Mouse (Mus musculus): ENCODE measurements around the gene Nsun2. TPM values are rescaled to one million over a fixed set of nuclear protein-coding genes. Genes with fewer than 3 reads are reported as not detected.
"Not testable (repeated sequence)": the region's sequence is repeated elsewhere in the genome, so short reads cannot be mapped to it uniquely, and the experiment has no call there.

The Nsun2 gene
- total RNA-seq, 2 experiments from 2014 or later = 85.3 to 88.4 TPM

DNA sequence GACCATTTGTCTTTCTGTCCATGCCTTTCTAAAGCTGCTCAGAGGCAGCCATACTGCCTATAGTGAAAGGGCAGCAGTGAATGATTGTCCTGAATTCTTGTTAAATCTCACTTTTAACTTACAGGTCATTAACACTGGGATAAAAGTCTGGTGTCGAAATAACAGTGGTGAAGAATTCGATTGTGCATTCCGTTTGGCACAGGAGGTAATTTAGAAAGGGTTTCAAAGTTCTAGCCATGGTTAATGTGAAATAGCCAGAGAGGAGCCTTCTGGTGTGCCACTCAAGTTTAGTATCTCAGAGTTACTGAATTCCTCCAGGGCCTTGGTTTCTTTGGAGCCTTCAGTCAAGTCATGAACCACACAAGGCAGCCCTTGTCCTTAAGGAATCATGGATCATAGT lies 97.6 kb downstream of the Nsun2 start:
- DNase-seq (ENCODE audit: low spot score in 2 of 2) = no peak

DNA sequence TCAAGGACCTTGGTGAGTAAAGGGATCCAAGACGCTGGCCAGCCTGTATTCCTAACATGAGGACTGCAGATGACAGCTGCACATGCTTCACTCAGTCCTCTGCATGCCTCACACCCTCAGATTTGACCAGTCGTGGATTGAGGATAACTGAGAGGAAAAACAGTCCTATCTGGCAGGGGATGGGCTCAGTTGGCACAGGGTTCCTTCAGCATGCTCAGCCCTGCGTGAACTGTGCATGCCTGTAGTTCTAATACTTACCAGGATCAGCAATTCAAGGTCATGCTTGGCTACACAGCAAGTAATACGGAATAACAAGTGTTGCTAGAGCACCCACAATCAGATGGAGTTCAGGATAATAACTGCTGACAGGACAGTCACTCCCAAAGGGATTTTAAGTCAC lies 98.1 kb downstream of the Nsun2 start:
- DNase-seq (ENCODE audit: low spot score in 2 of 2) = no peak

DNA sequence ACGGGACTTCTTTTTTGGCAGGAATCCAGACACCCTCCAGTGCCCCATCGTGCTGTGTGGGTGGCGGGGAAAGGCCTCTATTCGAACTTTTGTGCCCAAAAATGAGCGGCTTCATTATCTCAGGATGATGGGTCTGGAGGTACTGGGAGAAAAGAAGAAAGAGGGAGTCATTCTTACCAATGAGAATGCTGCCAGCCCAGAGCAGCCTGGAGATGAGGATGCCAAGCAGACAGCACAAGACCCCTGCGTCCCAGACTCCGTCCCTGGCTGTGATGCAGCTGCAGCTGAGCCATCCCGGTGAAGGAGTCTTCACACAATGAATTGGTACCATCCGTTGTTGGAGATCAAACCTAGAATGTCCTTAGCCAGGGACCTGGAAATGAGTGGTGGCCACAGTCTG lies 100.0 kb downstream of the Nsun2 start:
- no peak for DNase-seq (ENCODE audit: low spot score in 2 of 2)

DNA sequence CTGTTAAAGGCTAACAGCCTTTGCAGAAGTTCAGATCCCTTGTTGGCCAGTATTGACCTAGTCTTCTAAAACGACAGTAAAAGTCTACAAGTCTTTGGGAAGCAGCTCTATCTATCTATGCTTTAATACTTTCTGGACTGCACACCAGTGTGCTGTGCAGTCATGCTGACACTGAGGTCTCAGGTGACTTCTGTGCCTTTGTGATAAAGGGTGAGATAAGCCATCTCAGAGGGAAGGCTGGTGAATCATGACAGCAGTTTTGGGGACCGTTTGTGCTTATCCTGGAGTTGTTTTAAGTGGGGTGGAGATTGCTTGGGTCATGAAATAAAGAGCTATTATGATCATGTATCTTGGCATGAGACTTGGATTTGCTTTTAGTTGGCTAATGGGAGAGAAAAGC lies 100.4 kb downstream of the Nsun2 start:
- DNase-seq (ENCODE audit: low spot score in 2 of 2) = no peak

DNA sequence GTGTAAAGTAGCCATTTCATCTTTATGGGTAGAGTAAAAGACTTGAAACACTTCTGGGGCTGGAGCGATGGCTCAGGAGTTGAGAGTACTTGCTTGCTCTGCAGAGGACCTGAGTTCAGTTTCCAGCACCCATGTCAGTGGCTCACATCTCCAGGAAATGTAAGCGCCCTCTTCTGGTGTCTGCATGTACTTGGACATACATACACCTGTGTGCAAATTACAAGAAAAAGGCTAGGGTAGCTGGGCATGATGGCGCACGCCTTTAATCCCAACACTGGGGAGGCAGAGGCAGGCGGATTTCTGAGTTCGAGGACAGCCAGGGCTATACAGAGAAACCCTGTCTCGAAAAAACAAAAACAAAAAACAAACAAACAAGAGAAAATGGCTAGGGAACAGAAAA lies 102.3 kb downstream of the Nsun2 start:
- DNase-seq (ENCODE audit: low spot score in 2 of 2) = not testable (repeated sequence)

DNA sequence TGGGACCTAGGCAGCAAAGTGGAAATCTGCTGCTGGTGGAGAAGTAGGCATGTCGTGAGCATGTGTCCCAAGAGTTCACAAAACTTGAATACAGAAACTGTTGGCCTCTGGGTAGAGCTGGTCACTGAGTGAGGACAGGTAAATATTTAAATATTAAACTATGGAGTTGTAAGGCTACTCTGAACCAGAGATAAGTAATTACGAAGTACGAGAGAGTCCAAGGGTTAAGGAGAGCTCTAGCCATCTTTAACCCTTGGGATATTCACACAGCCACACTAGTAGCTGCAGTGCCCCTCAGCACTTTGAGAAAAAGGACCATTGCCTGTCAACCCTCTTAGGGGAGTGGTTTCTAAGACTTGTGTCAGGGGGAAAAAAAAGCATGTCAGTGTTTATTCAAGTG lies 102.8 kb downstream of the Nsun2 start:
- no peak for DNase-seq (ENCODE audit: low spot score in 2 of 2)

DNA sequence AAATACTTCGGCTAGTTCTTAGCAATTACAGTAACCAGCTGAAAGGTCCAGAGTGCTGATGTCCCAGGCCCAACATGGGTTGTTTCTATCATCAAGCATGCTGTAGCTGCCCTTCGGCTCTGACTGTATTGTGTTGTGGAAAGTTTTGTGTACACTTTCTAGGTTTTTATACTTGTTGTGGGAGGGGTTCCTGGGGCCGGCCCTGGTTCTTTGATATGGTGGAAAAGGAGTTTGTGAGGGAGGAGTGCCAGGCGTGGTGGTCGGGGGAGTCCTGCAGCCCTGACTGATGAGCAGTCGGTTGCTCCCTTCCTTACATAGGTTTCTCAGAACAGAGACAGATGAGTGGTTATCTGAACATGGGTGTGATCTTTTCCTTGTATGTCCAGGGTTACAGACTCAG lies 103.3 kb downstream of the Nsun2 start:
- no peak for DNase-seq (ENCODE audit: low spot score in 2 of 2)

DNA sequence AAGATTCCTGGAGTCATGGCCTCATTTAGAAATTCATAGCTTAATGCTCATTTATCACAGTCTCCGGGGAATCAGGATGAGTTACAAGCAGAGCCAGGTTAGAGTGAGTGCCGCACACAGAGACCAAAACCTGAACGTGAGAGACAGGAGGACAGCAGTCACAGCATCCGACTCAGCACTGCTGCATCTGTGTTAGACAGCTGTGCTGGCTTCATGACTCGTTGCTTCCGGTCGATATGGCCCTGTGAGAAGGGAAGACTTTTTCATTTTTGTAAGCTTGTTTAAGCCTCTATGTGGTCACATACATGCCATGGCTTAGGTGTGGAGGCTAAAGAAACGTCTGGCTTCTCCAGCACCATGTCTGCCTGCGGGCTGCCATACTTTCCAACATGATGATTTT lies 104.1 kb downstream of the Nsun2 start:
- no peak for DNase-seq (ENCODE audit: low spot score in 2 of 2)

DNA sequence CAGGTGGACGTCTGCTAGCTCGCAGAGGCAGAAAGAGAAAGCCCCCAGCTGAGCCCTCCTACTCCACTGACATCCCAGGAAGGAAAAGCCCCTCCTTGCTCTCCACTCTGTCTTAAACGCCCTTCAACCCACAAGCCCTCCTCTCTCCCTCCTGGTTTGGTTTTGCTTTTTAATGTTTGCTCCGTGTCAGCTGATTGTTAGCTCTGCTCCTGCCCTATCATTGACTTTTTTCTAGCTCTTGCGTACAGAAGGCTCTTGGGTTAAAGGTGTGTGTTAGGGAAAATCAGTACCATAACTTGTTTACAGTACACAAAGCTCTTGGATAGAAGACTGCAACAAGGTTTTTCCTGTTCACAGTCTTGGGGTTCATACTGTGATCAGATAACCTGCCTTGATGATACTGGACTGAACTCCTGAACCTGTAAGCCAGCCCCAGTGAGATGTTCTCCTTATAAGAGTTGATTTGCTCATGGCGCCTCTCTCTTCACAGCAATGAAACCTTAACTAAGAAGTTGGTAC lies 104.6 kb downstream of the Nsun2 start:
- no peak for DNase-seq (ENCODE audit: low spot score in 2 of 2)

DNA sequence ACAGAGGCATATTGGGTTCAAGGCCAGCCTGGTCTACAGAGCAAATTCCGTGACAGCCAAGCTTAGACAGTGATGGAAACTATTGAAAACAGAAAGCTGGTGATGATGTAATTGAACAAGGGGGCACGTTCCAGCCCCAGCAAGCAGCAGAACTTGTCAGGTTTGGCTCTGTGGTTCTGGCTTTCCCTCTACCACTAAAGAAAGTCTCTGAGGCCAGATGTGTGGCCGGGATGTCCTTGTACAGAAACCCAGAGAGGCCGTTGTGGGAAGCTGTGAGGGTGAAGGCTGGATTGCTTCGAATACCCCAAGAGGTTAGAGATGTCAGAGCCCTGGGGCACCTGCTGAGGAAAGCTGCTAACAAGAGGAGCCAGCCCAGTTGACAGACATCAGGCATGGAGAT lies 105.7 kb downstream of the Nsun2 start:
- DNase-seq (ENCODE audit: low spot score in 2 of 2) = no peak

DNA sequence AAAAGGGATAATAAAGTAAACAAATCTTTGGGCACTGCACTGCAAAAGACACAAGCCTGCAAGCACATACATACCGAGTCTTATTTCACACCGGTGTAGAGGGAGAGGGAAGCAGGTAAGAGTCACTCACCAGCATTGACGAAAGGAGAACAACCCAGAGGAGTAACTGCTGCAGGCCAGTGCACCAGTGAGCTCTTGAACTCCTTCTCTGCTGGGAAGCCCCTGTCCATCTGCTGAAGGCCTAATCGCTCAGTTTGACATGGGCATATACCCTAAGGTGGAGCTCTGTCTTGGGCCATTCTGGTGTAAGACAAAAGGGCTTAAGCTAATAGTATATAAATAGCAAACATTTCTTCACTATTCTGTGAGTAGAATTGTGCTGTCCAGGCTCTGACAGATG lies 106.6 kb downstream of the Nsun2 start:
- no peak for DNase-seq (ENCODE audit: low spot score in 2 of 2)

DNA sequence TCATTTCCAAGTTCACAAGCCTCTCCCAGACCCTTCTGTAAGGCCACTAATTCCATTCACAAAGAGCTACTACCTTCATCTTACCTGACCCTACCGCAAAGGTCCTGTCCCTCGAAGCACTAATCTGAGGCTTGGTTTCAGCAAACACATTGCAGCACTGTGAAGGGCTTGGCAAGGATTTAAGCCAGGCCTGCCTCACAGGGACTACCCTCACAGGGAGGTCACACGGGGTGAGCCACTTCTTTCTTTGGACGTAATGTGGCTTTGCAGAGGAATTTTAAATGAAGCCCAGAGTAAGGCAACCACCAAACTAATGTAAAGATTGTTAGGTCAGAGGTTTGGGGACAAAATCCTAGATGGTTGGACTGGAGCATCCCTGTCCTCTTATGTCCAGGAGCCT lies 107.0 kb downstream of the Nsun2 start:
- DNase-seq (ENCODE audit: low spot score in 2 of 2) = no peak

DNA sequence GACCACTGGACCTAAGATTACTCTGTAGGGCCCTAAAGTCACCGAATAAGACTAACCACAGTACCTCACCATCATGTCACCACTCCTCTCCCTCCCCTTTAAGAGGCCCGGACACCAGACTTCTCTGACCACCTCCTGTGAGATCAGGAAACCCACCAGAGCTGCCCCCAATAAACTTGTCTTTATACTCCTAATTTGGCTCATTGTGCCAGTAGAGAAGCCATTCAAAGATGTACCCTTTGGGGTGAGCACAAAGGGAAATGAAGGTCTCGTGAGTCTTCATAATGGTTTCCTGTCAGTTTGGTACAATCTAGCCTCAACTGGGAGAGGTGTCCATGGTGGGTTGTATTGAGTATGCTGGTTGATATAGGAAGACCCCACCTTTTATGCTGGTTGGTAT lies 107.5 kb downstream of the Nsun2 start:
- DNase-seq (ENCODE audit: low spot score in 2 of 2) = no peak

DNA sequence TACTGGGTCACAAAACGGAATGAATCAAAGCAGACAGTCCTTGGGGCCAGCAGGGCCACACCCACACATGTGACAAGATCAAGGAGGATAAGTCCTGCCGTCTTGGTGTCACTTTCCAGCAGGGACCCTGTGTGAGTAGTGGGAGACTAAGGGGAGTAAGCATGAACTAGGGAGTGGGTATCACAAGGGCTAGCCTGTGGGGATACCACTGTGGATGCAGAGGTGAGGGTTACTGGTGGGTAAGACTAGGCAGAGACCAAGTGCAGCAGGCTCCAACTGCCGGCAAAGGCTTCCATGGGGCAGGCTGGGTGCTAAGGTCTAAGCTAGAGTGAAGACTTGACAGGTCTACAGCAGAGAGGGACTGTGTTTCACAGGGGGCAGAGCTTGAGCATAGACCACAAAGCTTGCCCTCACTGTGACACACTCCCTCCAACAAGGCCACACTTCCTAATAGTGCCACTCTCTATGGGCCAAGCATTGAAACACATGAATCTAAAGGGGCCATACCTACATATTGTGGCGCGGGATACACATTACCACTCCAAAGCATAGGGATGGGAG lies 109.2 kb downstream of the Nsun2 start:
- no peak for DNase-seq (ENCODE audit: low spot score in 2 of 2)

DNA sequence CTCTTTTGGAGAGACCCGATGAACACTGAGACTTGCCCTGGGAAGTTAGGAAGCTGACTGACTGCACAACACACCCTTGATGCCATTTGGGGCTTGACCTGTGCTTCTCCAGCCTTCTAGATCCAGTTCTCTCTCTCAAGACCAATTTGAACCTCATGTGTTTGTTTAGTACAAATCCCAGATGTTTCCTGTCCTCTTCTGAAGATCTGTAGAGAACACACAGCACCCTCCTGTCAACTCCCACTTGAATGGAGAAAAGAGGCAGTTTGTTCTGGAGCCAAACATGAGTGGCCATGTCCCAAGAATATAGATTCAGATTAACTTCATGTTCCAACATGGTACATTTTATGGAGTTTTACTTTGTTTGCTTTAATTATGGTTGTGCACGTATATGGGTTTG lies 110.4 kb downstream of the Nsun2 start:
- no peak for DNase-seq (ENCODE audit: low spot score in 2 of 2)

DNA sequence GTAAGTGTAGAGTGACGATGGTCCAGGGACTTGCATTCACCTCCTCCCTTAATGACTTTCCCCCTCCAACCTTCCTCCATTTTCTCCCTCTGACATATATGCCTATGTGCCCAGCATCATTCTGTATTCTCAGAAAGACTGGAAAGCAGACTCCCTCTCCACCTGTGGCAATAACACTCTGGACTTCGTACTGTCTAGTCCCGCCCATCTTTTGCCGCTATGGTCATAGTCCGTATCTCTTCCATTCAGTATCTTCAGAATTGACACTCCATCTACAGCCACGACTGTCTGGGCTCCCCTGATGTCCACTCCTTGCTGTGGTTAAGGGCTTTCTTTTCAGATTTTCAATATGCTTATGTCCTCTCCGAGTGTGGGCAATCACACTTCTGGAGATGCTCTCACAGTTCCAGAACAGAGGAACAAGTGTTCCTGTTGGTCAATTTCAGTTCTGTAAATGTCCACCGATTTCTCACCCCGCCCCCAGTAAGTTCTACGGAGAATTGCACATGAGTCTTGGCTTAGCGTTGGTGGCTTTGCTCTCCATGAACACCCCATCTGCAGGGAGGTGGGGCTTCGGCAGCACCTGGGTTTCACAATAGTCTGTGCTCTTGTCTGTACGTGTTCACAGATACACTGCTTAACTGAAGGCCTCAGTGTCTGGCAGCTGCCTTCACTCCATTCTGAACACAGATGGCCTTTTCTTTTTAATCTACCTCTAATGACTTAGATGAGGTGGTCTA lies 111.1 kb downstream of the Nsun2 start:
- DNase-seq (ENCODE audit: low spot score in 2 of 2) = peak; percentile 12 to 35

DNA sequence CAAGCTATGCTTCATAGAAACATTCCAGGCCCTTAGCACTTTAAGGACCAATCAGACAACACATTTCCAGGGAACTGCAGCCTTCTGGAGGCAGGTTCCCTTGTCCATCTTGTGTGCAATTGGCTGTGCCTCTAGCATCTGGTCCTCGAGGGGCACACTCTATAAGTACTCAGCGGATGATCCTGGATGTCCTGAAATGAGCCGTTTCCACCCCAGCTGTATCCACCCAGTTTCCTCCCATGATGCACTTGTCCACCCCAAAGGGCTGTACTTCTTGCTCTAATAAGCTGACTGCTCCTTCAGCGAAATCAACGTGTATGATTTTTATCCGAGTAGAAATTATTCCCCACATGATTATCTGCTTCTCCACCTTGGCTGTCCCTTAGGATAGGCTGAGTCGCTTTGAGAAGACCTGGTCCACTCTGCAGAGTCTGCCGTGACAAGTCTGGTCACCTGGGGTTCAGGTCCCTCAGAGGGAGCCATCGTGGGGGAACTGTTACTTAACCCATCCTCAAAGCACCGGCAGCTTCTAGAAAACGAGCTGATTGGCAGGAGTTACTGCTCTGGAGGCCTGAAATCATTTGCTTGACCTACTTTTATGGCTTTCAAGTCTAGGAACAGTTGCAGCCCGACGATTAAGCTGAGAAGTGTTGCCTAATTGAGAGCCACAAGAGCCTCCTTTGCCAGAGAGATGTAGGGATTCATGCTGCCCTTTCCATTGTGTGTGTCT lies 112.3 kb downstream of the Nsun2 start:
- no peak for DNase-seq (ENCODE audit: low spot score in 2 of 2)

DNA sequence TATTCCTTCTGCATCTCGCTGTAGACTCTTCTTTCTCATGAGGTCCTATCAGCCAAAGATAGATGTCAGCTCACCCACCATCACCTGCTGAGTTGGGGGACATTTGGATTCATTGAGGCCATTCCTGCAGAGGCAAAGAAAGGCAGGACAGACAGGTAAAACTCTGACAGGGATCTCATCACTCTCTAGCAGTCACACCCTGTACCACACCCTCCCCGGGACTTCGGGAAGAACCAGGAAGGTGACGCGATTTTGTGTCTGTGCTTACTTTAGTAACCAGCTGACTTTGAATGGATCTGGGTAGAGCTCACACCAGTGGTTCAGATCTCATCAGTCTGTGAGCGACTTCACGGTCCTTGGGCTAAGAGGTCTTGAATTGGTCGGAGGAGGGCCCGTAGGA lies 112.9 kb downstream of the Nsun2 start:
- no peak for DNase-seq (ENCODE audit: low spot score in 2 of 2)

DNA sequence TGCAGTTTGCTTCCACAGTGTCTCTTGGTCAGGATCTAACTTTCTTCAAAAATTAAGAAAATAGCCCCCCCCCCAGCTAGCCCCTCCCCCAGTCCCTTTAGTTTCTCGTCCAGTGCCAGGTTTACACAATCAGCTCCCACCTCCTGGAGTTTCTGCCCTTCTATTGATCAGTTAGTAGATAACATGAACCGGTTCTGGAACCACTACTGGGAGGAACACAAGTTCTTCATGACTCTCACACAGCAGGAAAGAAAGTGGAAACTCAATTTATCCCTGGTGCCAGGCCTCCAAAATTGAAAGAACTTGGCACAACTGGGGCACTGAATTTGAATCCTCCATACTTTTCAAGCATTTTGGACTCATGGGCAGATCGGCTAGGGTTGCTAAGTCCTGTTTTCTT lies 121.0 kb downstream of the Nsun2 start:
- no peak for DNase-seq (ENCODE audit: low spot score in 2 of 2)

DNA sequence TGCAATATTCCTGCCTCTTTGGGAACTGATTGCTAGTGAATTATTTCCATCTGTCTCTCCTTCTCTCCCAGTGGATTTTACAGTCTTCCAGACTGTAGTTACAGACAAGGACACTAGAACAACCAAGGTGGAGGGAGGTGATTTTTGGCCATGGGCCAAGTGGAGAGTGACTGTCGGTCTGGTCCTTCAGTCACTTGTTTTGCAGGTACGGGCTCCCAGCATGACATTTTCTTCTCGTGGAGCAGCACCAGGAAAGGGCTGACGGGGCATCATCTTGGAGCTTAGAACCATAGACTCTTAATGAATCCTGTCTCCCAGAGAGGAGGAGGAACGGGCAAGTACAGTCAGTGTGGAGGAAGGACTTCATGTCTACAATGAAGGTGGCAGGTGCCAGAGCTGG lies 138.6 kb downstream of the Nsun2 start:
- no peak for DNase-seq (ENCODE audit: low spot score in 2 of 2)

DNA sequence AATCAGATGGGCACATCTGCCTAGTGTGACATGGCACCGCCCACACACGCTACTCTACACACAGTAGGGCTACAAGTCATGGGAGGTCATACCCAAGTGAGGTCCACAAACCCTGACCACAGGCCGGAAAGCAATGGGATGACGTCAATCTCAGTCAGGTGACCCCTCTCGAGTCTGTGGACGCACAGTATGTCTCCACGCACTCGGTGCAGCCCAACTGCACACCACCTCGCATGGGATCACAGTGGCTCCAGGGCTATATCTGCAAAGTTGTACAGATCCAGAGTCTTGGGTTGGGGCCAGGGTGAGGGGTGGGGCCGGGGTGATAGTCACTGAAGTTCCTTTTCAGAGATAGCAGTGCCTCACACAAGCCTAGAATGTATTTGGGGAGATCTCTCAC lies 139.0 kb downstream of the Nsun2 start:
- no peak for DNase-seq (ENCODE audit: low spot score in 2 of 2)

DNA sequence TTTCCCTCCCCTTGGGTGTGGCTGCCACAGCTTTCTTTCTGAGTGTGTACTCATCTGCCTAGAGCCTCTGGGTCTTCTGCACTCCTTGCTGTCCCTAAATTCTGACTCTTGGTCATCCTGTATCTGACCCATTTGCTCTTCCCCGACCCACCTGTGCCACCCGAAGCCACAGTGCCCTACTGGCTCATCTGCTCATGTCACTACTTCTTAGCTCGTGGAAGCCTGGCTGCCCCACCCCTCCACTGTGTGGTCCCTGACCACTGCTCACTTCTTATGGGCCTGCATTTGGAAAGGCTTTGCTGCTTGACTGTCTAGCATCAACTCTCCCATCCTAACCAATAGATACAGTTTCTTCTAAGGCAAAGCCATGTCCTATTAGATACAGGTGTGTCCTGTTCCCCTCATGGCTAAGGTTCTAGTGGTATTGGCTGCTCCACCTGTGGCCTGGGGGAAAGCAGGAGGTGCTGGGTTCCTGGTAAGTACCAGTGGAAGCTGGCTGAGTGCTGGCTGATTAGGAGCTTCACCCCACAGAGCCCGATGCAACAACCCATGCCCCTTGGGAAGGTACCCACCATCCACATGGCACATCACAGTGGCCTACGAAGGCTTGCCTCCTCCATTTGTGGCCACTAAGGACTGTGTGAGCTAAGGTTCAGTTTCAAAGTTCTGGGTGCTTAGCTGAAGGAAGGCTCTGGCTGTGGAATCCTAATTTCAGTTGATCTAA lies 139.8 kb downstream of the Nsun2 start:
- no peak for DNase-seq (ENCODE audit: low spot score in 2 of 2)
